Mouse (Mus musculus) CH12.LX (cell line): ENCODE results near the gene Pxdc1. TPM values are rescaled to one million over a fixed set of nuclear protein-coding genes. Genes with fewer than 3 reads are reported as not detected.

Experiments used
- DNase-seq: peaks from one replicate; pipeline ENCODE4 v3.0.0-alpha.2; 2013; ENCODE audit errors: extremely low read depth
- H3K27ac ChIP-seq: 2 replicates; pipeline ENCODE4 v1.5.1; 2012; ENCODE audit warnings: low read depth, mild to moderate bottlenecking, control low read depth, moderate library complexity; ENCODE audit not compliant: insufficient read depth
- H3K27me3 ChIP-seq: replicated peaks from 2 replicates; pipeline ENCODE3; 2012; ENCODE audit warnings: inconsistent platforms
- H3K36me3 ChIP-seq, 2 experiments: replicated peaks in 1 of 2; 2 replicates each; pipeline versions ENCODE3 to v1.6.1; 2012; ENCODE audit warnings: inconsistent platforms in 1 of 2, low read length in 1 of 2, mild to moderate bottlenecking in 1 of 2, mixed read lengths in 1 of 2, moderate library complexity in 1 of 2; ENCODE audit not compliant: control insufficient read depth in 1 of 2, insufficient read depth in 1 of 2
- H3K4me1 ChIP-seq, 2 experiments: 2 replicates each; pipeline ENCODE4 v1.6.1; 2012; ENCODE audit warnings: inconsistent platforms in 1 of 2, moderate library complexity in 1 of 2; ENCODE audit not compliant: insufficient read depth in 2 of 2, control insufficient read depth in 1 of 2
- H3K4me2 ChIP-seq: 2 replicates; pipeline ENCODE4 v1.6.1; 2012; ENCODE audit warnings: low read depth, mild to moderate bottlenecking, control low read depth; ENCODE audit not compliant: poor library complexity, insufficient read depth, severe bottlenecking
- H3K4me3 ChIP-seq, 3 experiments: fragments of 150-350 bp in 1 of 3; sonication (generic) in 1 of 3; replicated peaks in 1 of 3; 2 replicates each; pipeline versions ENCODE3 to v1.5.1; 2011 to 2012; ENCODE audit warnings: low read depth in 2 of 3, low read length in 2 of 3, mild to moderate bottlenecking in 2 of 3, moderate library complexity in 2 of 3, control low read depth in 1 of 3, improper control_type of control experiment in 1 of 3, inconsistent platforms in 1 of 3, mixed read lengths in 1 of 3; ENCODE audit not compliant: poor library complexity in 1 of 3
- H3K79me2 ChIP-seq: replicated peaks from 2 replicates; pipeline ENCODE4 v1.6.1; 2012; ENCODE audit warnings: mild to moderate bottlenecking, moderate library complexity; ENCODE audit not compliant: control insufficient read depth, poor library complexity, insufficient read depth, severe bottlenecking; ENCODE audit errors: extremely low read depth
- H3K9ac ChIP-seq: 2 replicates; pipeline ENCODE4 v1.6.1; 2012; ENCODE audit warnings: low read depth, mild to moderate bottlenecking, control low read depth, moderate library complexity; ENCODE audit not compliant: insufficient read depth
- H3K9me3 ChIP-seq: replicated peaks from 2 replicates; pipeline ENCODE3; 2012; ENCODE audit warnings: low read length, inconsistent platforms, mixed read lengths
- BHLHE40 ChIP-seq: IDR thresholded peaks from 2 replicates; pipeline ENCODE4 v1.6.1; 2011; ENCODE audit warnings: mild to moderate bottlenecking, low read depth, low read length, improper control_type of control experiment
- CHD1 ChIP-seq: IDR thresholded peaks from 2 replicates; pipeline ENCODE4 v1.6.1; 2012; ENCODE audit warnings: low read depth, low read length, improper control_type of control experiment, inconsistent platforms
- CHD2 ChIP-seq: IDR thresholded peaks from 2 replicates; pipeline ENCODE4 v1.6.1; 2011; ENCODE audit warnings: low read length, improper control_type of control experiment
- CTCF ChIP-seq, 2 experiments: IDR thresholded peaks in 1 of 2; conservative IDR thresholded peaks in 1 of 2; 2 replicates each; pipeline ENCODE4 v1.5.1; 2011 to 2012; ENCODE audit warnings: low read depth in 2 of 2, low read length in 2 of 2, improper control_type of control experiment in 1 of 2, inconsistent platforms in 1 of 2, mild to moderate bottlenecking in 1 of 2, moderate library complexity in 1 of 2
- ELF1 ChIP-seq: IDR thresholded peaks from 2 replicates; pipeline ENCODE4 v1.6.1; 2014; ENCODE audit warnings: low read depth, mild to moderate bottlenecking, inconsistent platforms, low read length, improper control_type of control experiment
- EP300 ChIP-seq: IDR thresholded peaks from 2 replicates; pipeline ENCODE4 v1.6.1; 2011; ENCODE audit warnings: low read length, improper control_type of control experiment
- ETS1 ChIP-seq: conservative IDR thresholded peaks from 2 replicates; pipeline ENCODE4 v1.6.1; 2012; ENCODE audit warnings: low read depth, mild to moderate bottlenecking, inconsistent platforms, low read length, improper control_type of control experiment, moderate library complexity
- GABPA ChIP-seq: IDR thresholded peaks from 2 replicates; pipeline ENCODE4 v1.6.1; 2012; ENCODE audit warnings: low read depth, low read length, improper control_type of control experiment, inconsistent platforms; ENCODE audit not compliant: insufficient replicate concordance
- HCFC1 ChIP-seq: IDR thresholded peaks from 2 replicates; pipeline ENCODE4 v1.6.1; 2012; ENCODE audit warnings: low read depth, mild to moderate bottlenecking, inconsistent platforms, low read length, improper control_type of control experiment
- IRF4 ChIP-seq: IDR thresholded peaks from 2 replicates; pipeline ENCODE4 v1.6.1; 2014; ENCODE audit warnings: low read depth, mild to moderate bottlenecking, inconsistent platforms, low read length, improper control_type of control experiment
- JUN ChIP-seq: IDR thresholded peaks from 2 replicates; pipeline ENCODE4 v1.6.1; 2011; ENCODE audit warnings: low read depth, mild to moderate bottlenecking, low read length, improper control_type of control experiment, moderate library complexity; ENCODE audit not compliant: insufficient read depth
- JUND ChIP-seq: conservative IDR thresholded peaks from 2 replicates; pipeline ENCODE4 v1.6.1; 2011; ENCODE audit warnings: low read depth, low read length, improper control_type of control experiment
- KAT2A ChIP-seq: IDR thresholded peaks from 2 replicates; pipeline ENCODE4 v1.6.1; 2012; ENCODE audit warnings: low read length, improper control_type of control experiment, inconsistent platforms; ENCODE audit not compliant: insufficient replicate concordance
- MAFK ChIP-seq: IDR thresholded peaks from 2 replicates; pipeline ENCODE4 v1.6.1; 2011; ENCODE audit warnings: low read length, improper control_type of control experiment; ENCODE audit not compliant: insufficient replicate concordance
- MAX ChIP-seq: IDR thresholded peaks from 2 replicates; pipeline ENCODE4 v1.6.1; 2011; ENCODE audit warnings: low read length, improper control_type of control experiment
- MAZ ChIP-seq: IDR thresholded peaks from 2 replicates; pipeline ENCODE4 v1.6.1; 2012; ENCODE audit warnings: low read depth, mild to moderate bottlenecking, inconsistent platforms, low read length, improper control_type of control experiment, moderate library complexity
- MEF2A ChIP-seq: IDR thresholded peaks from 2 replicates; pipeline ENCODE4 v1.6.1; 2014; ENCODE audit warnings: low read depth, mild to moderate bottlenecking, inconsistent platforms, low read length, improper control_type of control experiment, borderline replicate concordance
- MXI1 ChIP-seq: IDR thresholded peaks from 2 replicates; pipeline ENCODE4 v1.6.1; 2011; ENCODE audit warnings: mild to moderate bottlenecking, low read depth, low read length, improper control_type of control experiment
- NRF1 ChIP-seq: IDR thresholded peaks from 2 replicates; pipeline ENCODE4 v1.6.1; 2014; ENCODE audit warnings: low read depth, mild to moderate bottlenecking, inconsistent platforms, low read length, improper control_type of control experiment, moderate library complexity
- RCOR1 ChIP-seq: conservative IDR thresholded peaks from 2 replicates; pipeline ENCODE4 v1.6.1; 2012; ENCODE audit warnings: low read depth, mild to moderate bottlenecking, inconsistent platforms, low read length, improper control_type of control experiment
- SIN3A ChIP-seq: IDR thresholded peaks from 2 replicates; pipeline ENCODE4 v1.6.1; 2012; ENCODE audit warnings: low read length, improper control_type of control experiment, inconsistent platforms
- SMC3 ChIP-seq: IDR thresholded peaks from 2 replicates; pipeline ENCODE4 v1.6.1; 2011; ENCODE audit warnings: low read depth, low read length, improper control_type of control experiment
- TBP ChIP-seq: conservative IDR thresholded peaks from 2 replicates; pipeline ENCODE4 v1.6.1; 2011; ENCODE audit warnings: low read depth, low read length, improper control_type of control experiment
- TCF12 ChIP-seq: IDR thresholded peaks from 2 replicates; pipeline ENCODE4 v1.6.1; 2014; ENCODE audit warnings: low read depth, mild to moderate bottlenecking, inconsistent platforms, low read length, improper control_type of control experiment
- ZMIZ1 ChIP-seq: IDR thresholded peaks from 2 replicates; pipeline ENCODE4 v1.6.1; 2012; ENCODE audit warnings: low read depth, mild to moderate bottlenecking, inconsistent platforms, low read length, improper control_type of control experiment
- ZNF384 ChIP-seq: IDR thresholded peaks from 2 replicates; pipeline ENCODE4 v1.6.1; 2012; ENCODE audit warnings: low read depth, low read length, improper control_type of control experiment, inconsistent platforms
- dilution Hi-C: fragments of 300-500 bp; cut with MboI; formaldehyde crosslinking; loops from 2 replicates; pipeline ENCODE4 v1.14.3; 2020; ENCODE audit warnings: low sequenced_read_pairs; ENCODE audit not compliant: extremely low pct_unique_long_range_greater_than_20kb, extremely low pct_ligation_motif_present
- in situ Hi-C: fragments of 300-500 bp; cut with MboI; formaldehyde crosslinking; loops from 3 replicates; pipeline ENCODE4 v1.14.3; 2019; ENCODE audit warnings: low sequenced_read_pairs, low pct_ligation_motif_present, low pct_unique_long_range_greater_than_20kb, mixed read lengths
- polyA plus RNA-seq: library from polyadenylated mRNA; unstranded; fragments of >175 nt; gene quantifications from 2 replicates; pipeline ENCODE4 v1.2.1, GENCODE M21; 2012; ENCODE audit warnings: low read depth; ENCODE audit not compliant: insufficient read length
- total RNA-seq, 2 experiments: library from RNA; depleted of rRNA; stranded (reverse); fragments of 300-350 nt in 1 of 2; fragments of >200 nt in 1 of 2; gene quantifications; 2 replicates each; pipeline ENCODE4 v1.2.3; 2012 to 2014

Pxdc1 gene
- total and polyA plus RNA-seq, 3 experiments, result not detected

GRCm38 (mm10) chr13:34685008-34685765 is 31.9 kb upstream of the Pxdc1 start:
- Histone ChIP-seq H3K9me3 (no peaks in the 10 kb centered on the region), H3K4me2 (0 out of 2 replicates have a peak overlapping the region, but pooled peaks have one; percentile 1), H3K9ac (no peak overlapping the region), H3K27ac (0 out of 2 replicates have a peak overlapping the region, but pooled peaks have one; percentile 8), H3K36me3 (no peaks in the 10 kb centered on the region), H3K27me3 (no peaks in the 10 kb centered on the region), H3K4me1 (peaks cover 28 to 60% of the 10 kb centered on the region in 2 experiments), H3K79me2 (no peaks in the 10 kb centered on the region), H3K4me3 (no peak overlapping the region)
- in situ Hi-C loops (no loop called here), dilution Hi-C loops (no loop called here)
- peak; percentile 49 for DNase-seq
- TF ChIP-seq RCOR1, result no peak
- no peak for TF ChIP-seq GABPA
- no peak for TF ChIP-seq CTCF (conservative IDR thresholded peaks at IDR 0.05 in 1 of 2, IDR thresholded peaks at IDR 0.05 in 1 of 2; ENCODE audit: low read depth in 2 of 2, low read length in 2 of 2)
- TF ChIP-seq JUN, result no peak
- no peak for TF ChIP-seq NRF1
- TF ChIP-seq ELF1, result no peak
- TF ChIP-seq ETS1, result peak; percentile 62
- TF ChIP-seq HCFC1, result no peak
- TF ChIP-seq JUND, result no peak
- no peak; the same call in 1 of the 2 replicates for TF ChIP-seq ZNF384
- no peak for TF ChIP-seq ZMIZ1
- TF ChIP-seq MAZ, result no peak
- TF ChIP-seq SIN3A, result no peak
- TF ChIP-seq EP300, result no peak
- TF ChIP-seq MEF2A, result no peak
- peak; percentile 28; the same call in 1 of the 2 replicates for TF ChIP-seq TCF12
- TF ChIP-seq BHLHE40, result peak; percentile 77

- dilution Hi-C loops, result no loop called here
- peak; percentile 55 for TF ChIP-seq TCF12
- TF ChIP-seq CHD2, result 0 out of 2 replicates have a peak, but pooled peaks have one; percentile 51
- peak; percentile 62; the same call in 1 of the 2 replicates for TF ChIP-seq RCOR1
- 0 out of 2 replicates have a peak, but pooled peaks have one; percentile 18 for TF ChIP-seq MAFK
- TF ChIP-seq CHD1, result no peak
- no peak for TF ChIP-seq ZMIZ1
- TF ChIP-seq MAX, result peak; percentile 44; the same call in 1 of the 2 replicates
- TF ChIP-seq ELF1, result peak; percentile 47; the same call in 1 of the 2 replicates
- TF ChIP-seq BHLHE40, result peak; percentile 83
- TF ChIP-seq SIN3A, result no peak
- no peak for TF ChIP-seq SMC3
- peak; percentile 63; the same call in 1 of the 2 replicates for TF ChIP-seq IRF4
- peak; percentile 73 for TF ChIP-seq EP300
- TF ChIP-seq ZNF384, result peak; percentile 96
- TF ChIP-seq KAT2A, result 0 out of 2 replicates have a peak, but pooled peaks have one; percentile 64
- TF ChIP-seq JUND, result 0 out of 2 replicates have a peak, but pooled peaks have one; percentile 17
- TF ChIP-seq MEF2A, result peak; percentile 48; the same call in 1 of the 2 replicates
- TF ChIP-seq MXI1, result peak; percentile 62; the same call in 1 of the 2 replicates
- no peak for TF ChIP-seq GABPA
- TF ChIP-seq MAZ, result peak; percentile 31; the same call in 1 of the 2 replicates
- peak; percentile 74 for TF ChIP-seq ETS1
- TF ChIP-seq HCFC1, result no peak
- no peak for TF ChIP-seq TBP
Observed at GRCm38 (mm10) chr13:34683762-34684488, 30.6 kb upstream of the Pxdc1 start.

More at GRCm38 (mm10) chr13:34683762-34684488, 30.6 kb upstream of the Pxdc1 start:
- peaks cover 28 to 49% of the 10 kb centered on the region in 2 experiments for H3K4me1 ChIP-seq
- peak overlapping the region; percentile 45 for H3K4me2 ChIP-seq
- no peaks in the 10 kb centered on the region for H3K79me2 ChIP-seq
- no peak overlapping the region for H3K9ac ChIP-seq
- H3K9me3 ChIP-seq, result no peaks in the 10 kb centered on the region
- no peaks in the 10 kb centered on the region for H3K36me3 ChIP-seq
- H3K27me3 ChIP-seq, result no peaks in the 10 kb centered on the region
- H3K4me3 ChIP-seq, result peak overlapping the region in 1 of 3 experiments; percentile 6
- in situ Hi-C loops, result no loop called here
- H3K27ac ChIP-seq, result peak overlapping the region; percentile 72
- peak; percentile 81 for DNase-seq
